Mouse (Mus musculus) forebrain, embryonic 14.5 days (tissue): ENCODE data around the gene Krtdap. TPM values are rescaled to one million over a fixed set of nuclear protein-coding genes. Genes with fewer than 3 reads are reported as not detected.
"Not testable (repeated sequence)": the region's sequence is repeated elsewhere in the genome, so short reads cannot be mapped to it uniquely, and the experiment has no call there.

Experiments used
- ATAC-seq: fragments of 200-750 bp; cut with Nextera tagmentation; 2 replicates; pipeline ENCODE4 v1.8.0; 2017; ENCODE audit warnings: mild to moderate bottlenecking, moderate library complexity
- DNase-seq: peaks from one replicate; pipeline ENCODE4 v3.0.0-alpha.2; 2015; ENCODE audit warnings: low spot score
- H3K27ac ChIP-seq: fragments of 300-500 bp; sonication (generic); 2 replicates; pipeline ENCODE4 v1.5.1; 2014; ENCODE audit warnings: low read depth, mild to moderate bottlenecking, control low read depth, low read length, moderate library complexity
- H3K27me3 ChIP-seq: fragments of 300-500 bp; sonication (generic); replicated peaks from 2 replicates; pipeline ENCODE4 v1.6.1; 2014; ENCODE audit warnings: low read length, control low read depth, mixed read lengths; ENCODE audit not compliant: control insufficient read depth, insufficient read depth
- H3K36me3 ChIP-seq: fragments of 300-500 bp; sonication (generic); 2 replicates; pipeline ENCODE4 v1.6.1; 2014; ENCODE audit warnings: low read length, control low read depth; ENCODE audit not compliant: control insufficient read depth, insufficient read depth
- H3K4me1 ChIP-seq: fragments of 300-500 bp; sonication (generic); 2 replicates; pipeline ENCODE4 v1.6.1; 2014; ENCODE audit warnings: antibody characterized with exemption, low read length, control low read depth; ENCODE audit not compliant: control insufficient read depth, insufficient read depth
- H3K4me2 ChIP-seq: fragments of 300-500 bp; sonication (generic); 2 replicates; pipeline ENCODE4 v1.6.1; 2014; ENCODE audit warnings: mild to moderate bottlenecking, control low read depth, low read length
- H3K4me3 ChIP-seq: fragments of 300-500 bp; sonication (generic); 2 replicates; pipeline ENCODE4 v1.5.1; 2014; ENCODE audit warnings: low read depth, low read length, control low read depth
- H3K9ac ChIP-seq: fragments of 300-500 bp; sonication (generic); 2 replicates; pipeline ENCODE4 v1.6.1; 2014; ENCODE audit warnings: mild to moderate bottlenecking, low read length, control low read depth, moderate library complexity
- H3K9me3 ChIP-seq: fragments of 300-500 bp; sonication (generic); replicated peaks from 2 replicates; pipeline ENCODE4 v1.6.1; 2016; ENCODE audit warnings: low read length, control low read depth, mixed read lengths; ENCODE audit not compliant: control insufficient read depth
- WGBS: fragments of 180-500 bp; shearing (Covaris S2); extraction: QIAGEN DNeasy Blood & Tissue Kit; methylation state at CpG from one replicate; pipeline ENCODE4 v1.1.7; 2014; 5-methylcytosine and 5-hydroxymethylcytosine counted together
- polyA plus RNA-seq: library from polyadenylated mRNA; unstranded; fragments of >200 nt; fragmentation: Nextera tagmentation; extraction: Ambion mirVana; gene quantifications from 2 replicates; pipeline ENCODE4 v1.2.1, GENCODE M21; 2014

Krtdap gene
- 1.1 TPM in 1 of 2 replicates, not detected in the other for polyA plus RNA-seq

- H3K4me2 ChIP-seq = no peak within 1 kb of the TSS
- H3K27me3 ChIP-seq = no peaks in the 10 kb centered on the region
- H3K9me3 ChIP-seq = no peaks in the 10 kb centered on the region
- ATAC-seq (no peak), DNase-seq (no peak)
- H3K9ac ChIP-seq = no peak within 1 kb of the TSS
- peaks cover 5% of the 10 kb centered on the region; the same call in 1 of the 2 replicates for H3K4me1 ChIP-seq
- no peak within 1 kb of the TSS for H3K4me3 ChIP-seq
- no peak within 1 kb of the TSS for H3K27ac ChIP-seq
- WGBS = 42% methylated on average over 15 of the region's 15 CpGs
- H3K36me3 ChIP-seq = no peaks in the 10 kb centered on the region
Observed at GRCm38 (mm10) chr7:30787377-30788022, at the start of gene Krtdap. Gene Krtdap, plus strand, starts transcription at chr7:30787896.

- not testable (repeated sequence) for H3K4me2 ChIP-seq, ATAC-seq, H3K4me3 ChIP-seq, H3K9me3 ChIP-seq, H3K27ac ChIP-seq, H3K4me1 ChIP-seq, H3K27me3 ChIP-seq, H3K9ac ChIP-seq, DNase-seq
- 71% methylated on average over 2 of the region's 2 CpGs for WGBS
- H3K36me3 ChIP-seq = 0 out of 2 replicates have a peak, but pooled peaks cover 10% of the 10 kb centered on the region
Observed at GRCm38 (mm10) chr7:30742570-30742969, 45.1 kb upstream of the Krtdap start.

GRCm38 (mm10) chr7:30743617-30744016, 44.1 kb upstream of the Krtdap start, which contains the start of gene Gapdhs:
Gene Gapdhs, minus strand, starts transcription at chr7:30743681.
- not testable (repeated sequence) for DNase-seq, H3K36me3 ChIP-seq, H3K27me3 ChIP-seq, H3K9me3 ChIP-seq, H3K4me3 ChIP-seq, H3K9ac ChIP-seq, H3K27ac ChIP-seq, H3K4me1 ChIP-seq, ATAC-seq, H3K4me2 ChIP-seq
- no CpG with 5 or more reads among the region's 4 CpGs for WGBS

GRCm38 (mm10) chr7:30744022-30744598, 43.6 kb upstream of the Krtdap start:
- Histone ChIP-seq H3K9ac (no peak overlapping the region), H3K4me3 (no peak overlapping the region), H3K9me3 (no peaks in the 10 kb centered on the region), H3K4me2 (no peak overlapping the region), H3K27me3 (no peaks in the 10 kb centered on the region), H3K27ac (no peak overlapping the region), H3K36me3 (0 out of 2 replicates have a peak, but pooled peaks cover 5% of the 10 kb centered on the region), H3K4me1 (no peaks in the 10 kb centered on the region)
- DNase-seq (no peak), ATAC-seq (no peak)
- 46% methylated on average over 4 of the region's 4 CpGs for WGBS

GRCm38 (mm10) chr7:30747525-30748204, 40.0 kb upstream of the Krtdap start:
- Histone ChIP-seq H3K9ac (no peak overlapping the region), H3K27ac (no peak overlapping the region), H3K36me3 (no peaks in the 10 kb centered on the region), H3K4me3 (no peak overlapping the region), H3K9me3 (no peaks in the 10 kb centered on the region), H3K27me3 (no peaks in the 10 kb centered on the region), H3K4me1 (no peaks in the 10 kb centered on the region), H3K4me2 (no peak overlapping the region)
- ATAC-seq = no peak
- 87% methylated on average over 7 of the region's 7 CpGs for WGBS
- DNase-seq = no peak

- H3K4me1 ChIP-seq = no peaks in the 10 kb centered on the region
- 91% methylated on average over 13 of the region's 13 CpGs for WGBS
- no peaks in the 10 kb centered on the region for H3K9me3 ChIP-seq
- ATAC-seq (no peak), DNase-seq (no peak)
- no peak overlapping the region for H3K4me3 ChIP-seq
- no peak overlapping the region for H3K4me2 ChIP-seq
- no peak overlapping the region for H3K9ac ChIP-seq
- H3K27me3 ChIP-seq = no peaks in the 10 kb centered on the region
- 0 out of 2 replicates have a peak, but pooled peaks cover 2% of the 10 kb centered on the region for H3K36me3 ChIP-seq
- no peak overlapping the region for H3K27ac ChIP-seq
Observed at GRCm38 (mm10) chr7:30749824-30750606, 37.7 kb upstream of the Krtdap start.

GRCm38 (mm10) chr7:30751086-30751669, 36.5 kb upstream of the Krtdap start, which contains the start of gene Sbsn:
Gene Sbsn, plus strand, starts transcription at chr7:30751471.
- Histone ChIP-seq H3K4me2 (no peak within 1 kb of the TSS), H3K4me3 (no peak within 1 kb of the TSS), H3K9ac (no peak within 1 kb of the TSS), H3K9me3 (no peaks in the 10 kb centered on the region), H3K36me3 (peaks cover 11% of the 10 kb centered on the region; the same call in 1 of the 2 replicates), H3K4me1 (no peaks in the 10 kb centered on the region), H3K27me3 (no peaks in the 10 kb centered on the region), H3K27ac (no peak within 1 kb of the TSS)
- ATAC-seq = no peak
- WGBS = 80% methylated on average over 5 of the region's 5 CpGs
- no peak for DNase-seq

GRCm38 (mm10) chr7:30757001-30757400, 30.7 kb upstream of the Krtdap start:
- H3K36me3 ChIP-seq = peaks cover 11% of the 10 kb centered on the region; the same call in 1 of the 2 replicates
- 80% methylated on average over 3 of the region's 3 CpGs for WGBS
- no peaks in the 10 kb centered on the region for H3K4me1 ChIP-seq
- no peak overlapping the region for H3K4me2 ChIP-seq
- ATAC-seq (no peak), DNase-seq (no peak)
- no peaks in the 10 kb centered on the region for H3K27me3 ChIP-seq
- no peak overlapping the region for H3K4me3 ChIP-seq
- no peak overlapping the region for H3K27ac ChIP-seq
- no peak overlapping the region for H3K9ac ChIP-seq
- H3K9me3 ChIP-seq = no peaks in the 10 kb centered on the region
